Mouse (Mus musculus) G1E (cell line): ENCODE data around the gene Macrod2.

Experiments used
- CTCF ChIP-seq: IDR thresholded peaks from 2 replicates; pipeline ENCODE4 v1.5.1; 2012; ENCODE audit warnings: low read depth, low read length, inconsistent platforms, mixed read lengths
- POLR2AphosphoS5 ChIP-seq: IDR thresholded peaks from 2 replicates; pipeline ENCODE4 v1.6.1; 2012; ENCODE audit warnings: low read depth, low read length, inconsistent platforms; ENCODE audit not compliant: insufficient replicate concordance

DNA sequence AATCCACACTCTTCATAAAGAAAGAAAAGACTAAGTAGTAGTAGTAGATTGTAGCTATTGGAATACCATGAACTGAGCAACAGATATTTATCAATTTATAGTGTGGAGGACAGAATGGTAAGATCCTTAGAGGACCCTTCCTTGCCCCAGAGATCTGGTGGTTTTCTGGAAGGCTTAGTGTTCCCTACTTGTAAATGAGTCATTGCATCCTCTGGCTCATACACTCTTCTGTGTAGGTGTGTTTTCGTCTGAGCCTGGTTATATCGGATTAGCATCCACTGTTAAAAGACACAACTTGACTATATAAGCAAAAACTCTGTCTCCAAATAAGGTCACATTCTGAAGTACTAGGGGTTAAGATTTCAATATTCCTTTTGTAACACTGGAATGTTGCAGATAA is 905.9 kb downstream of the Macrod2 start:
- TF ChIP-seq CTCF (no peak), POLR2AphosphoS5 (no peak)
